Mouse (Mus musculus) E14TG2a.4 (cell line): ENCODE results near the gene Klhl28.

Experiments
- CTCF ChIP-seq: conservative IDR thresholded peaks from 2 replicates; pipeline ENCODE4 v1.5.1; 2014; ENCODE audit warnings: low read length
- POU5F1 ChIP-seq: IDR thresholded peaks from 2 replicates; pipeline ENCODE4 v1.6.1; 2014; ENCODE audit warnings: low read length, borderline replicate concordance

DNA sequence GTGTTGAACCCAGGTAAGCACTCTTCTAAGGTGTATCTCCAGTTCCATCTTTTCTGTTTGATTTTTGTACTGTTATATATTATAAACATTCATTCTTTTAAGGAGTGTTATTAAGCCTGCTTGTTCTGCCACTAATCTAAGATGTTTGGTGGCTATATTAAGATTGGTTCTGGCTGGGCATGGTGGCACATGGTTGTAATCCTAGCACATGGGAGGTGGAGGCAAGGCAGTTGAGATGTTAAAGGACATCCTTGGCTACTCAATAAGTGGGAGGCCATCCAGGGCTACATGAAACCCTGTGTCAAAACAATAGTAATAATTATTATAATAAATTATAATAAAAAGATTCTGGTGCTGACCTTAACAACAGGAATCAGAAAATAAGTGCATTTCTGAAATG, 6.1 kb upstream of the Klhl28 start:
- no peak for TF ChIP-seq CTCF
- no peak for TF ChIP-seq POU5F1
